Mouse (Mus musculus) myocyte (in vitro differentiated cells): ENCODE data around the gene Mastl.

Experiments used
- CEBPB ChIP-seq: IDR thresholded peaks from 2 replicates; pipeline ENCODE4 v1.6.1; 2011; ENCODE audit warnings: mild to moderate bottlenecking, moderate library complexity; ENCODE audit not compliant: poor library complexity, insufficient read depth, severe bottlenecking
- E2F4 ChIP-seq: IDR thresholded peaks from one replicate; pipeline ENCODE4 v1.6.1; 2011; ENCODE audit warnings: mild to moderate bottlenecking, control low read depth, moderate library complexity; ENCODE audit not compliant: insufficient read depth
- MAX ChIP-seq: IDR thresholded peaks from one replicate; pipeline ENCODE4 v1.6.1; 2011; ENCODE audit warnings: low read depth, mild to moderate bottlenecking, control low read depth
- MYOD1 ChIP-seq, 3 experiments: IDR thresholded peaks; one replicate each; pipeline ENCODE4 v1.6.1; 2011; ENCODE audit warnings: control low read depth in 2 of 3, low read depth in 2 of 3, mild to moderate bottlenecking in 2 of 3, moderate library complexity in 1 of 3; ENCODE audit not compliant: insufficient read length in 2 of 3, control insufficient read depth in 1 of 3
- POLR2A ChIP-seq: IDR thresholded peaks from one replicate; pipeline ENCODE4 v1.6.1; 2011; ENCODE audit warnings: low read depth, mild to moderate bottlenecking, control low read depth, moderate library complexity; ENCODE audit not compliant: insufficient read length
- POLR2AphosphoS2 ChIP-seq: IDR thresholded peaks from one replicate; pipeline ENCODE4 v1.6.1; 2011; ENCODE audit warnings: low read depth, control low read depth; ENCODE audit not compliant: insufficient read length
- REST ChIP-seq: IDR thresholded peaks from one replicate; pipeline ENCODE4 v1.6.1; 2011; ENCODE audit warnings: mild to moderate bottlenecking, control low read depth, moderate library complexity; ENCODE audit not compliant: insufficient read depth, insufficient read length
- TCF12 ChIP-seq: IDR thresholded peaks from one replicate; pipeline ENCODE4 v1.6.1; 2011; ENCODE audit warnings: mild to moderate bottlenecking, control low read depth; ENCODE audit not compliant: poor library complexity, insufficient read depth, severe bottlenecking
- TCF3 ChIP-seq: IDR thresholded peaks from one replicate; pipeline ENCODE4 v1.6.1; 2011; ENCODE audit warnings: low read depth, control low read depth; ENCODE audit not compliant: insufficient read length
- USF1 ChIP-seq: IDR thresholded peaks from one replicate; pipeline ENCODE4 v1.6.1; 2011; ENCODE audit warnings: low read depth, mild to moderate bottlenecking, control low read depth, moderate library complexity

DNA sequence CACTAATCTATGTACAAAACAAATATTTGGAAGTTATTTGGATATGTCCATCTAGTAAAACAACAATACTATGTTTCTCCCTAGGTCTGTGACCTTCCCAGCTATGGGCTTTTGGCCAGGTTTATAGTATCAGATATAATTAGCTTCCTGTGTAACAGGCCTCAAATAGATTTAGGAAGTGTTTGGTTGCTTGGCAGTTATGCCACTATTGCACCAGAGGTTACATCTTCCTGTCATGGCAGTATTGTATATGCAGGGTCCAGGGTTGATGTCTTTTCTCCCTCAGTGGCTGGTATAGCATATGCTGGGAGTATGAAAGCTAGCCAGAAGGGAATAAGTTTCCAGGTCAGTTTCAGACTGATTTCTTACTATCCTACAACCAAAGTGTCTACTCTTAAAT lies 53.6 kb downstream of the Mastl start:
- TF ChIP-seq POLR2A (no peak), MAX (no peak), MYOD1 (IDR thresholded peaks at IDR 0.05; ENCODE audit: control insufficient read depth in 1 of 3, insufficient read length in 2 of 3, low read depth in 2 of 3) (no peak), POLR2AphosphoS2 (no peak), TCF12 (no peak), E2F4 (no peak), USF1 (no peak), REST (no peak), CEBPB (no peak), TCF3 (no peak)
